Mouse (Mus musculus): ENCODE data around the gene Gm20809.
"Not testable (repeated sequence)": the region's sequence is repeated elsewhere in the genome, so short reads cannot be mapped to it uniquely, and the experiment has no call there.

The Gm20809 gene

DNA sequence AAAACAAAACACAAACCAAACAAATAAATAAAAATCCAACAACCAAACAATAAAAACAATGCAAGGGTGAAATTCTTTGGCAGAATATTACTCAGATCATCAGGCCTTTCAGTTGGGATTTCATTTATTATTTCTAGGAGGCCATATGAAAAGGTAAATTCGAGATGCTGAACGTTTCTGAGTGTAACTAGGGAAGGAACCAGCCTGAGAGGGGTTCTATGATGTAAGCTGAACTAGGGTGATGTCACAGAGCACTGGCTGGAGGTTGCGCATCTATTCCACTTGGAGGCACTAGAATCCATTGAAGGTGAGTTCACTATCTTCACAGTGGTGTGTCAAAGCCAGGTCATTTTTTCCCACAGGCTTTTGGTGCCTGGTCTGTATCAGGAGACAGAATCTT lies at the start of gene Gm20809:
TSS of gene Gm20809 (plus strand) at position 301 of the 400 bp plus-strand sequence.
- DNase-seq (ENCODE audit: low spot score in 2 of 2) = not testable (repeated sequence)
